Mouse (Mus musculus): Measurements from ENCODE around the gene Cerk.
"Not testable (repeated sequence)": the region's sequence is repeated elsewhere in the genome, so short reads cannot be mapped to it uniquely, and the experiment has no call there.

Gene Cerk

GRCm38 (mm10) chr15:86185689-86186569 is at the start of gene Cerk:
Cerk (minus strand) TSS chr15:86186141.
- DNase-seq (ENCODE audit: low spot score in 2 of 2) = peak; percentile 86 to 90

- DNase-seq (ENCODE audit: low spot score in 2 of 2) = peak; percentile 68 to 72
Measured at GRCm38 (mm10) chr15:86234517-86235441, 48.8 kb upstream of the Cerk start.

- no peak for DNase-seq (ENCODE audit: low spot score in 2 of 2)
Measured at GRCm38 (mm10) chr15:86234001-86234400, 48.1 kb upstream of the Cerk start.

- DNase-seq (ENCODE audit: low spot score in 2 of 2) = no peak
Measured at GRCm38 (mm10) chr15:86231831-86232512, 46.0 kb upstream of the Cerk start.

- no peak for DNase-seq (ENCODE audit: low spot score in 2 of 2)
Measured at GRCm38 (mm10) chr15:86231170-86231569, 45.2 kb upstream of the Cerk start.

- DNase-seq (ENCODE audit: low spot score in 2 of 2) = no peak
Measured at GRCm38 (mm10) chr15:86229623-86230022, 43.7 kb upstream of the Cerk start.

GRCm38 (mm10) chr15:86229088-86229487 is 43.1 kb upstream of the Cerk start:
- no peak for DNase-seq (ENCODE audit: low spot score in 2 of 2)

GRCm38 (mm10) chr15:86228186-86228585 is 42.2 kb upstream of the Cerk start:
- peak; percentile 29 to 65 for DNase-seq (ENCODE audit: low spot score in 2 of 2)

- no peak for DNase-seq (ENCODE audit: low spot score in 2 of 2)
Measured at GRCm38 (mm10) chr15:86226968-86227367, 41.0 kb upstream of the Cerk start.

- DNase-seq (ENCODE audit: low spot score in 2 of 2) = no peak
Measured at GRCm38 (mm10) chr15:86226221-86226620, 40.3 kb upstream of the Cerk start.

GRCm38 (mm10) chr15:86224972-86225551 is 39.1 kb upstream of the Cerk start:
- DNase-seq (ENCODE audit: low spot score in 2 of 2) = peak in 1 of 2 experiments; percentile 73

- DNase-seq (ENCODE audit: low spot score in 2 of 2) = not testable (repeated sequence)
Measured at GRCm38 (mm10) chr15:86221901-86222300, 36.0 kb upstream of the Cerk start.

GRCm38 (mm10) chr15:86221369-86221768 is 35.4 kb upstream of the Cerk start:
- DNase-seq (ENCODE audit: low spot score in 2 of 2) = no peak

- no peak for DNase-seq (ENCODE audit: low spot score in 2 of 2)
Measured at GRCm38 (mm10) chr15:86220715-86221114, 34.8 kb upstream of the Cerk start.

GRCm38 (mm10) chr15:86220229-86220630 is 34.3 kb upstream of the Cerk start:
- peak; percentile 54 to 66 for DNase-seq (ENCODE audit: low spot score in 2 of 2)

GRCm38 (mm10) chr15:86219534-86220228 is 33.7 kb upstream of the Cerk start:
- DNase-seq (ENCODE audit: low spot score in 2 of 2) = no peak

- DNase-seq (ENCODE audit: low spot score in 2 of 2) = not testable (repeated sequence)
Measured at GRCm38 (mm10) chr15:86216641-86217040, 30.7 kb upstream of the Cerk start.

GRCm38 (mm10) chr15:86214549-86215201 is 28.7 kb upstream of the Cerk start:
- no peak for DNase-seq (ENCODE audit: low spot score in 2 of 2)

GRCm38 (mm10) chr15:86213753-86214548 is 28.0 kb upstream of the Cerk start, which contains the start of gene Tbc1d22a:
Tbc1d22a (plus strand) TSS chr15:86214459.
- peak; percentile 87 to 91 for DNase-seq (ENCODE audit: low spot score in 2 of 2)
